Mouse (Mus musculus) heart, postnatal 0 days (tissue): ENCODE measurements around the gene Pou6f2.

Experiments
- CTCF ChIP-seq: IDR thresholded peaks from 2 replicates; pipeline ENCODE4 v1.5.1; 2016; ENCODE audit warnings: antibody characterized with exemption, control low read depth, low read depth
- EP300 ChIP-seq: IDR thresholded peaks from 2 replicates; pipeline ENCODE4 v1.6.1; 2016; ENCODE audit warnings: antibody characterized with exemption, low read depth

GRCm38 (mm10) chr13:18338022-18338421 is 59.5 kb downstream of the Pou6f2 start:
- no peak for TF ChIP-seq CTCF
- no peak for TF ChIP-seq EP300
